Mouse (Mus musculus): ENCODE data around the gene S100a1. TPM values are rescaled to one million over a fixed set of nuclear protein-coding genes. Genes with fewer than 3 reads are reported as not detected.

The S100a1 gene
- polyA plus RNA-seq, 1 experiment from 2014 or later, result 13.4 TPM

DNA sequence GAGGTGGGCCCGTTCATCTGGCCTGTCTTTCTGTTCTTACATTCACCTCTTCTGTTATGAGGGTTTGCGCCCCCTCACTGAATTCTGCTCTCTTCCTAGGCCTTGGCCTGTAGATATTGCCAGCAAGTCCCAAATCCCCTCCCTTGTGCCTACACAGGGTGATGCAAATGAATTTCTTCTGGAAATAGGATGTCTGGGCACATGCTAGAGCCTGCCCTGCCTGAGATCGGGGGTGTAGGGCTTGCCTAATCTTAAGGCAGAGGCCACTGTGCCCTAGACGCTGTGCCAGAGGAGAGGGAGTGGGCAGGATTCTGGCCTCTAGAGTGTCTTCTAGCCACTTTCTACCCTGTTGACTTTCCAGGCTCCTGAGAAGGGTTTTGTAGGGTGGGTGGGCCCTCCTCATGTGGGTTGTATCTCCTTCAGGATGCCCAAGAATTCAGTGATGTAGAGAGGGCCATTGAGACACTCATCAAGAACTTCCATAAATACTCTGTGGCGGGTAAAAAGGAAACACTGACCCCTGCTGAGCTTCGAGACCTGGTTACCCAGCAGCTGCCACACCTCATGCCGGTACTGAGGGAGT is 13.2 kb upstream of the S100a1 start:
- H3K4me1 ChIP-seq, result no peaks in the 10 kb centered on the region
- H3K27ac ChIP-seq, result no peak overlapping the region
- ATAC-seq (ENCODE audit: low FRiP score), result no peak
- no peak overlapping the region for H3K9ac ChIP-seq
- 87% methylated on average over 7 of the region's 7 CpGs for WGBS
- no peaks in the 10 kb centered on the region for H3K9me3 ChIP-seq (replicated peaks)
- no peak overlapping the region for H3K4me3 ChIP-seq
- H3K27me3 ChIP-seq, result 0 out of 2 replicates have a peak, but pooled peaks cover 4% of the 10 kb centered on the region
- H3K4me2 ChIP-seq (replicated peaks), result no peak overlapping the region
- H3K36me3 ChIP-seq, result no peaks in the 10 kb centered on the region

- ATAC-seq (ENCODE audit: low FRiP score), result no peak
- WGBS, result 72% methylated on average over 5 of the region's 5 CpGs
- no peak within 1 kb of the TSS for H3K4me3 ChIP-seq
- H3K36me3 ChIP-seq, result no peaks in the 10 kb centered on the region
- H3K4me1 ChIP-seq, result no peaks in the 10 kb centered on the region
- no peaks in the 10 kb centered on the region for H3K9me3 ChIP-seq (replicated peaks)
- no peak within 1 kb of the TSS for H3K4me2 ChIP-seq (replicated peaks)
- no peak within 1 kb of the TSS for H3K27ac ChIP-seq
- H3K9ac ChIP-seq, result no peak within 1 kb of the TSS
- 0 out of 2 replicates have a peak, but pooled peaks cover 4% of the 10 kb centered on the region for H3K27me3 ChIP-seq
Observed at GRCm38 (mm10) chr3:90526580-90526979, 12.4 kb upstream of the S100a1 start, which contains the start of gene S100a14. Gene S100a14, plus strand, starts transcription at chr3:90526856.

DNA sequence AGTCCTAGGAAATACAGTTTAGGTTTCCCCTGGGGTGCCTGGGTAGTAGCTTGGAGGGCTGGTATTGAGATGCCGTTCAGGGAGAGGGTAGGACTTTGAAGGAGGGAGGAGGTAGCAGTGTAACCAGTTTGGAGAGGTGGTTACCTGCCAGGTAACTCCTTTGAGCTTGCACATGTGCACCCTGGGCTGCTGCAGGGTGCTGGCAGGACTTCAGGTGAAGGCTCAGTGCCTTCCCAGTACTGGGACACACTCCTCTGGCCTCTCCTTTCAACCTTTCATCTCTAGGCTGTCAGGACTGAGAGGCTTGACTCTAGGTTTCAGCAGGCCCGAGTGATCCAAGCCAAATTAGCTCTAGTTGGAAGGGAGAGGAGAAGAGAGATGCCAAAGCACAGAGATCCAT is 11.9 kb upstream of the S100a1 start:
- ATAC-seq (ENCODE audit: low FRiP score), result no peak
- Histone ChIP-seq H3K4me2 (replicated peaks) (no peak overlapping the region), H3K27me3 (0 out of 2 replicates have a peak, but pooled peaks cover 4% of the 10 kb centered on the region), H3K9me3 (replicated peaks) (no peaks in the 10 kb centered on the region), H3K4me1 (no peaks in the 10 kb centered on the region), H3K27ac (no peak overlapping the region), H3K36me3 (no peaks in the 10 kb centered on the region), H3K9ac (no peak overlapping the region), H3K4me3 (no peak overlapping the region)
- WGBS, result 79% methylated on average over 2 of the region's 2 CpGs

- Histone ChIP-seq H3K4me1 (no peaks in the 10 kb centered on the region), H3K4me3 (no peak overlapping the region), H3K9ac (no peak overlapping the region), H3K9me3 (replicated peaks) (no peaks in the 10 kb centered on the region), H3K4me2 (replicated peaks) (no peak overlapping the region), H3K27ac (no peak overlapping the region), H3K36me3 (no peaks in the 10 kb centered on the region), H3K27me3 (0 out of 2 replicates have a peak, but pooled peaks cover 4% of the 10 kb centered on the region)
- no peak for ATAC-seq (ENCODE audit: low FRiP score)
- 59% methylated on average over 4 of the region's 4 CpGs for WGBS
Observed at GRCm38 (mm10) chr3:90525421-90525820, 11.2 kb upstream of the S100a1 start.

DNA sequence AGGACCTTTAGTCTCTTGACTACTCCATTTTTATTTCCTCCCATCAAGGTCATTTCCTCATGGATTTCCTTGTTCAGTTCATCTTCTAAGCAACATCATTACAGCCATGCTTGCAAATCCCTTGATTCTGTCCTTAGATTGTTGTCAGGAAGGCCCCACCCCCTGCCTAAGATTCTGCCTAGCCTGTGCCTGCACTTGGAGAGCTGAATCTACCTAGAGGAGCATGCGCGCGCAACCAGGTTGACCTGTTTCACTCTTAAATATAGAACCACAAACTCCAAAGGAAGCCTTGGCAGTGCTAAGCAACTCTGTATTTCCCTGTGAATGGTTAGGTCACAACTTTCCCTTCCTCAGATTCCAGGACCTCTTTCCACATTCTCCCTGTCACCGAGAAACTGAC is 3.5 kb upstream of the S100a1 start:
- Histone ChIP-seq H3K4me1 (peaks cover 14% of the 10 kb centered on the region; the same call in 1 of the 2 replicates), H3K36me3 (no peaks in the 10 kb centered on the region), H3K9me3 (replicated peaks) (no peaks in the 10 kb centered on the region), H3K4me2 (replicated peaks) (no peak overlapping the region), H3K4me3 (no peak overlapping the region), H3K27me3 (peaks cover 33% of the 10 kb centered on the region), H3K27ac (no peak overlapping the region), H3K9ac (no peak overlapping the region)
- WGBS, result 87% methylated on average over 4 of the region's 4 CpGs
- no peak for ATAC-seq (ENCODE audit: low FRiP score)

GRCm38 (mm10) chr3:90515789-90516188 is 1.6 kb upstream of the S100a1 start:
- H3K27me3 ChIP-seq, result peaks cover 41% of the 10 kb centered on the region
- WGBS, result 86% methylated on average over 4 of the region's 4 CpGs
- no peaks in the 10 kb centered on the region for H3K36me3 ChIP-seq
- no peak for ATAC-seq (ENCODE audit: low FRiP score)
- H3K4me2 ChIP-seq (replicated peaks), result no peak overlapping the region
- no peak overlapping the region for H3K9ac ChIP-seq
- H3K4me3 ChIP-seq, result no peak overlapping the region
- no peaks in the 10 kb centered on the region for H3K9me3 ChIP-seq (replicated peaks)
- H3K4me1 ChIP-seq, result peaks cover 14% of the 10 kb centered on the region; the same call in 1 of the 2 replicates
- no peak overlapping the region for H3K27ac ChIP-seq

- Histone ChIP-seq H3K4me1 (peaks cover 14% of the 10 kb centered on the region; the same call in 1 of the 2 replicates), H3K27me3 (peaks cover 41% of the 10 kb centered on the region), H3K9ac (peak overlapping the region; percentile 10; the same call in 1 of the 2 replicates), H3K36me3 (no peaks in the 10 kb centered on the region), H3K27ac (no peak overlapping the region), H3K4me2 (replicated peaks) (peak overlapping the region; percentile 64), H3K4me3 (peak overlapping the region; percentile 29), H3K9me3 (replicated peaks) (no peaks in the 10 kb centered on the region)
- WGBS, result 33% methylated on average over 1 of the region's 1 CpGs
- no peak for ATAC-seq (ENCODE audit: low FRiP score)
Observed at GRCm38 (mm10) chr3:90515242-90515641, 1.1 kb upstream of the S100a1 start.

DNA sequence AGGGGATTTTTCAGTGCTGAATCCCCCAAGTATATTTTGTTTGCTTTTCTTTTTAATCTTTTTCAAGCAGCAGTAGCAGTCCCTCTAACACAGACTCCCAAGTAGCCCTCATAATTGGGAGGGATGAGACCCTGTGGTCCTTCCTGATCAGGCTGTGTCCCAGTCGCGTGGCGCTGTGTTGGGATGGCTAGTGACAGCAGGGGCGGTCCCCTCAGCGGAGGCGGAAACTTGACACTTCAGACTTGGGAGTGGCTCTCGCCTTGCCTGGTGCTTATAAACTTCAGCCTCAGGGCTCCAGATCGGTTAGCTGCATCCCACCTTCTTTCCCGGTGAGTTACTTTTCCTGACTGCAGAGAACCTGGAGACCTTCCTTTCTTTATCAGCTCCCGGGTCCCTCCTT is 499 bp upstream of the S100a1 start:
- peak overlapping the region; percentile 29 for H3K4me3 ChIP-seq
- H3K9me3 ChIP-seq (replicated peaks), result no peaks in the 10 kb centered on the region
- peaks cover 14% of the 10 kb centered on the region; the same call in 1 of the 2 replicates for H3K4me1 ChIP-seq
- H3K27ac ChIP-seq, result no peak overlapping the region
- H3K9ac ChIP-seq, result peak overlapping the region; percentile 10; the same call in 1 of the 2 replicates
- no peaks in the 10 kb centered on the region for H3K36me3 ChIP-seq
- peaks cover 41% of the 10 kb centered on the region for H3K27me3 ChIP-seq
- peak overlapping the region; percentile 64 for H3K4me2 ChIP-seq (replicated peaks)
- peak; percentile 52; the same call in 1 of the 2 replicates for ATAC-seq (ENCODE audit: low FRiP score)
- 1% methylated on average over 10 of the region's 10 CpGs for WGBS

DNA sequence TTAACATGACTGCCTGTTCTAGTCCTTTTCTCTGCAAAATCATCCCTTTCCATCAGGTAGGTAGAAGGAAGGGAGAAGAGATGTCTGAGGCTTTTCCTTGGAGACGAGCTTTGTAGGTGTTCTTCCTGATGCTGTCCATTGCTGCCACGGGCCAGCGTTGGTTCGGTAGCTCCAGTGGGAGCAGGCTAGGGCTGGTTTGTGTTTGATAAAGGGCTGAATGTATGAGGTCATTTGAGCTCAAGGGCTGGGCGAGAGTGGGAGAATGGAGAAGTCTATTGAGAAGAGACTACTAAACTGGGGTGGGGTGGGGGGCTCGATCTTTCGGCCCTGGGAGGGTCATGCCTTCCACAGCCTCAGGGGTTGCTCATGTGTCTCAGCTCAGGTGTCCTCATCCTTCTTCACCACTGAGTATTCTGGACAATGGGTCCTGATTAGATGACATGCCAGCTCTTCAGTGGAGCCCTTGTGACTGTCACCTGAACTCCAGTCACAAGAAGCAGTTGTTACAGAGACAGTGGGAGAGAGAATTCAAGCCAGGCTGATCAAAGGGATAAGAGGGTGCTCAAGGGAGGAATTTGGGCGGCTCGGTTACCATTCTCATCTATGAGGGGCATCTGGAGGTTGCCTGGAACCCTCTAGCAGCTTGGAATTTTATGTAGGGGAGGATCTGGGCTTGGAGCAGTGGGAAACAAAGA is 1.1 kb downstream of the S100a1 start:
- Histone ChIP-seq H3K4me3 (no peak overlapping the region), H3K4me1 (peaks cover 16% of the 10 kb centered on the region), H3K4me2 (replicated peaks) (no peak overlapping the region; the same call in 1 of the 2 replicates), H3K36me3 (no peaks in the 10 kb centered on the region), H3K27ac (no peak overlapping the region), H3K9ac (no peak overlapping the region), H3K27me3 (peaks cover 41% of the 10 kb centered on the region), H3K9me3 (replicated peaks) (no peaks in the 10 kb centered on the region)
- ATAC-seq (ENCODE audit: low FRiP score), result no peak
- 75% methylated on average over 9 of the region's 9 CpGs for WGBS

DNA sequence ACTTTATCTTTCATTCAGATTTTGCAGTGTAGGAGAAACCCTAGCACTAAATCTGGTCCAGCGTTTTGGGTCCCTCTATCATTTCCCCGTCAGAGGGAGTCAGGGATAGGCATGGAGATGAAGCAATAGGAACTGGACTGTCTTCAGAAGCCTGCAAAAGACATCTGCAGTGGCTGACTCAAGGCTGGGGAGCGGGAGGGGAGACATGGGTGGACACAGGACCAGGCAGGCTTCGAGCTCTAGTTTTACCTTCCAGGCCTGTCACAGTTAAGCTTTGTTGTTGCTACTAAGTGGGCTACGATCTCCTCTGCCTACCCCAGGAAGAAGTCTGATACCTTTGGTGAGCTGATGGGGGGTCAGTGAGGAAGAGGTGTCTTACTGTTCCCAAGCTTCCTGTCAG is 1.9 kb downstream of the S100a1 start:
- Histone ChIP-seq H3K4me2 (replicated peaks) (no peak overlapping the region), H3K27ac (no peak overlapping the region), H3K9ac (no peak overlapping the region), H3K4me3 (no peak overlapping the region), H3K27me3 (peaks cover 41% of the 10 kb centered on the region), H3K4me1 (peaks cover 24% of the 10 kb centered on the region), H3K36me3 (0 out of 2 replicates have a peak, but pooled peaks cover 2% of the 10 kb centered on the region), H3K9me3 (replicated peaks) (no peaks in the 10 kb centered on the region)
- WGBS, result 85% methylated on average over 5 of the region's 5 CpGs
- no peak for ATAC-seq (ENCODE audit: low FRiP score)

DNA sequence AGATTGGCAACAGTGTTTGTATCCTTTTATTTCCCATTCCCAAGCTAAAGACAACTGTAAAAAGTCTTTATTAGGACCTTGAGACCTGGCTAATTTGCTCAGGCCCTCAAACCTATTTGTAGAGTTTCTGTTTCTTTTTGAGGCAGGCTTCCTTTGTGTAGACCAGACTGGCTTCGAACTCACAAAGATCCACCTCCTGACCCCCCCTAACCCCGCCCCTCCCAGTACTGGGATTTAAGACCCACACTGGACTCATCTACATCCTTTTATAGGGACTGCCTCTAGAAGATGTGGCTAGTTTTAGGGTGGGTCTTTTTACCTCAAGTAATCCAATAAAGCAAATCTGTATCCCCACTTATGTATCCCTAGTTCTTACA is 4.5 kb downstream of the S100a1 start:
- no peaks in the 10 kb centered on the region for H3K9me3 ChIP-seq (replicated peaks)
- peaks cover 26% of the 10 kb centered on the region for H3K36me3 ChIP-seq
- peak; percentile 35 for ATAC-seq (ENCODE audit: low FRiP score)
- H3K4me2 ChIP-seq (replicated peaks), result peak overlapping the region; percentile 79
- 0 out of 2 replicates have a peak overlapping the region, but pooled peaks have one; percentile 94 for H3K27ac ChIP-seq
- no peak overlapping the region for H3K9ac ChIP-seq
- peak overlapping the region; percentile 91 for H3K4me3 ChIP-seq
- peaks cover 19% of the 10 kb centered on the region for H3K4me1 ChIP-seq
- peaks cover 29% of the 10 kb centered on the region for H3K27me3 ChIP-seq
- 8% methylated on average over 2 of the region's 2 CpGs for WGBS

GRCm38 (mm10) chr3:90508950-90509746 is 5.0 kb downstream of the S100a1 start, which contains the start of gene Chtop:
Gene Chtop, minus strand, starts transcription at chr3:90509498.
- Histone ChIP-seq H3K27ac (peak within 1 kb of the TSS; percentile 94), H3K4me3 (peak within 1 kb of the TSS; percentile 91), H3K9ac (peak within 1 kb of the TSS; percentile 95), H3K9me3 (replicated peaks) (no peaks in the 10 kb centered on the region), H3K4me1 (peaks cover 15% of the 10 kb centered on the region), H3K36me3 (peaks cover 32% of the 10 kb centered on the region), H3K27me3 (peaks cover 23% of the 10 kb centered on the region), H3K4me2 (replicated peaks) (peak within 1 kb of the TSS; percentile 79)
- under 1% methylated on average over 65 of the region's 66 CpGs for WGBS
- peak; percentile 93 for ATAC-seq (ENCODE audit: low FRiP score)
